Mouse (Mus musculus): ENCODE data around the gene Pcsk6. TPM values are rescaled to one million over a fixed set of nuclear protein-coding genes. Genes with fewer than 3 reads are reported as not detected.
A peak's percentile ranks its signal among the peaks of the same experiment; 100 is the strongest.

Pcsk6 gene
- polyA plus RNA-seq, 1 experiment, result 6.5 TPM

GRCm38 (mm10) chr7:66079364-66080230 is 218.1 kb downstream of the Pcsk6 start, which contains the start of gene Selenos:
TSS of gene Selenos (plus strand) at chr7:66079649.
- peak; percentile 99 for DNase-seq (ENCODE audit: low read depth)
- TF ChIP-seq POLR2A (IDR thresholded peaks at IDR 0.05; ENCODE audit: borderline replicate concordance, extremely low read depth, insufficient read depth, insufficient read length, poor library complexity, severe bottlenecking), result peak; percentile 71; the same call in 1 of the 2 replicates
- no peak for TF ChIP-seq CTCF (IDR thresholded peaks at IDR 0.05; ENCODE audit: borderline replicate concordance, extremely low read depth, insufficient read depth, insufficient read length)

- DNase-seq (ENCODE audit: low read depth), result no peak
These were observed 218.7 kb downstream of the Pcsk6 start for GRCm38 (mm10) chr7:66080231-66080613.

GRCm38 (mm10) chr7:66083757-66084156 is 222.2 kb downstream of the Pcsk6 start:
- no peak for TF ChIP-seq POLR2A (IDR thresholded peaks at IDR 0.05; ENCODE audit: borderline replicate concordance, extremely low read depth, insufficient read depth, insufficient read length, poor library complexity, severe bottlenecking)
- TF ChIP-seq CTCF (IDR thresholded peaks at IDR 0.05; ENCODE audit: borderline replicate concordance, extremely low read depth, insufficient read depth, insufficient read length), result no peak
- DNase-seq (ENCODE audit: low read depth), result no peak

More at GRCm38 (mm10) chr7:66080231-66080613, 218.7 kb downstream of the Pcsk6 start:
- no peak for TF ChIP-seq POLR2A (IDR thresholded peaks at IDR 0.05; ENCODE audit: borderline replicate concordance, extremely low read depth, insufficient read depth, insufficient read length, poor library complexity, severe bottlenecking)
- TF ChIP-seq CTCF (IDR thresholded peaks at IDR 0.05; ENCODE audit: borderline replicate concordance, extremely low read depth, insufficient read depth, insufficient read length), result no peak

- DNase-seq (ENCODE audit: low read depth), result no peak
- no peak for TF ChIP-seq CTCF (IDR thresholded peaks at IDR 0.05; ENCODE audit: borderline replicate concordance, extremely low read depth, insufficient read depth, insufficient read length)
- TF ChIP-seq POLR2A (IDR thresholded peaks at IDR 0.05; ENCODE audit: borderline replicate concordance, extremely low read depth, insufficient read depth, insufficient read length, poor library complexity, severe bottlenecking), result no peak
These were observed 223.0 kb downstream of the Pcsk6 start for GRCm38 (mm10) chr7:66084546-66084945.

- no peak for TF ChIP-seq CTCF (IDR thresholded peaks at IDR 0.05; ENCODE audit: borderline replicate concordance, extremely low read depth, insufficient read depth, insufficient read length)
- no peak for TF ChIP-seq POLR2A (IDR thresholded peaks at IDR 0.05; ENCODE audit: borderline replicate concordance, extremely low read depth, insufficient read depth, insufficient read length, poor library complexity, severe bottlenecking)
- DNase-seq (ENCODE audit: low read depth), result no peak
These were observed 226.1 kb downstream of the Pcsk6 start for GRCm38 (mm10) chr7:66087652-66088051.

- TF ChIP-seq CTCF (IDR thresholded peaks at IDR 0.05; ENCODE audit: borderline replicate concordance, extremely low read depth, insufficient read depth, insufficient read length) (no peak), POLR2A (IDR thresholded peaks at IDR 0.05; ENCODE audit: borderline replicate concordance, extremely low read depth, insufficient read depth, insufficient read length, poor library complexity, severe bottlenecking) (no peak)
- DNase-seq (ENCODE audit: low read depth), result no peak
These were observed 226.5 kb downstream of the Pcsk6 start for GRCm38 (mm10) chr7:66088077-66088476.

GRCm38 (mm10) chr7:66090676-66091190 is 229.2 kb downstream of the Pcsk6 start:
- TF ChIP-seq CTCF (IDR thresholded peaks at IDR 0.05; ENCODE audit: borderline replicate concordance, extremely low read depth, insufficient read depth, insufficient read length), result no peak
- TF ChIP-seq POLR2A (IDR thresholded peaks at IDR 0.05; ENCODE audit: borderline replicate concordance, extremely low read depth, insufficient read depth, insufficient read length, poor library complexity, severe bottlenecking), result no peak
- DNase-seq (ENCODE audit: low read depth), result no peak

GRCm38 (mm10) chr7:66091553-66091952 is 230.0 kb downstream of the Pcsk6 start:
- DNase-seq (ENCODE audit: low read depth), result no peak
- TF ChIP-seq CTCF (IDR thresholded peaks at IDR 0.05; ENCODE audit: borderline replicate concordance, extremely low read depth, insufficient read depth, insufficient read length) (no peak), POLR2A (IDR thresholded peaks at IDR 0.05; ENCODE audit: borderline replicate concordance, extremely low read depth, insufficient read depth, insufficient read length, poor library complexity, severe bottlenecking) (no peak)

GRCm38 (mm10) chr7:66092656-66093055 is 231.1 kb downstream of the Pcsk6 start:
- TF ChIP-seq POLR2A (IDR thresholded peaks at IDR 0.05; ENCODE audit: borderline replicate concordance, extremely low read depth, insufficient read depth, insufficient read length, poor library complexity, severe bottlenecking), result no peak
- no peak for TF ChIP-seq CTCF (IDR thresholded peaks at IDR 0.05; ENCODE audit: borderline replicate concordance, extremely low read depth, insufficient read depth, insufficient read length)
- DNase-seq (ENCODE audit: low read depth), result no peak

GRCm38 (mm10) chr7:66094141-66094540 is 232.6 kb downstream of the Pcsk6 start:
- no peak for DNase-seq (ENCODE audit: low read depth)
- TF ChIP-seq CTCF (IDR thresholded peaks at IDR 0.05; ENCODE audit: borderline replicate concordance, extremely low read depth, insufficient read depth, insufficient read length), result no peak
- no peak for TF ChIP-seq POLR2A (IDR thresholded peaks at IDR 0.05; ENCODE audit: borderline replicate concordance, extremely low read depth, insufficient read depth, insufficient read length, poor library complexity, severe bottlenecking)

- no peak for DNase-seq (ENCODE audit: low read depth)
- no peak for TF ChIP-seq POLR2A (IDR thresholded peaks at IDR 0.05; ENCODE audit: borderline replicate concordance, extremely low read depth, insufficient read depth, insufficient read length, poor library complexity, severe bottlenecking)
- no peak for TF ChIP-seq CTCF (IDR thresholded peaks at IDR 0.05; ENCODE audit: borderline replicate concordance, extremely low read depth, insufficient read depth, insufficient read length)
These were observed 237.3 kb downstream of the Pcsk6 start for GRCm38 (mm10) chr7:66098803-66099202.

Other genes with a start within 250 kb of the Pcsk6 start
- 9.6 and 12.2 TPM in 2 replicates for gene Tarsl2, start 216.8 kb upstream of the Pcsk6 start, polyA plus RNA-seq (2012; rRNA removed)
- gene Tm2d3, start 170.6 kb upstream of the Pcsk6 start, polyA plus RNA-seq (2012; rRNA removed), result 104 and 170 TPM in 2 replicates
- not detected in 2 replicates for gene Gm45213, start 181.9 kb downstream of the Pcsk6 start, polyA plus RNA-seq (2012; rRNA removed)
- gene Snrpa1, start 197.3 kb downstream of the Pcsk6 start, polyA plus RNA-seq (2012; rRNA removed), result 60.4 and 72.7 TPM in 2 replicates
- gene Selenos, start 217.9 kb downstream of the Pcsk6 start, polyA plus RNA-seq (2012; rRNA removed), result 58.5 and 63.8 TPM in 2 replicates
- gene Chsy1, start 247.8 kb downstream of the Pcsk6 start, polyA plus RNA-seq (2012; rRNA removed), result 16.0 and 21.5 TPM in 2 replicates

All from brain, embryonic 14.5 days (tissue).